Mouse (Mus musculus) liver, embryonic 16.5 days (tissue): ENCODE results near the gene Fsip2. TPM values are rescaled to one million over a fixed set of nuclear protein-coding genes. Genes with fewer than 3 reads are reported as not detected.

Experiments
- ATAC-seq: fragments of 200-750 bp; cut with Nextera tagmentation; 2 replicates; pipeline ENCODE4 v1.8.0; 2017; ENCODE audit warnings: low read depth, mild to moderate bottlenecking, moderate number of reproducible peaks, moderate library complexity
- H3K27ac ChIP-seq: fragments of 300-500 bp; sonication (generic); 2 replicates; pipeline ENCODE4 v1.5.1; 2014; ENCODE audit warnings: mild to moderate bottlenecking, low read length
- H3K27me3 ChIP-seq: fragments of 300-500 bp; sonication (generic); 2 replicates; pipeline ENCODE4 v1.6.1; 2014; ENCODE audit warnings: low read depth, low read length, mixed read lengths; ENCODE audit not compliant: control insufficient read depth, insufficient read depth
- H3K36me3 ChIP-seq: fragments of 300-500 bp; sonication (generic); 2 replicates; pipeline ENCODE4 v1.6.1; 2014; ENCODE audit warnings: mild to moderate bottlenecking; ENCODE audit not compliant: control insufficient read depth, insufficient read depth
- H3K4me1 ChIP-seq: fragments of 300-500 bp; sonication (generic); 2 replicates; pipeline ENCODE4 v1.6.1; 2014; ENCODE audit warnings: low read depth, low read length, mixed read lengths; ENCODE audit not compliant: control insufficient read depth
- H3K4me2 ChIP-seq: fragments of 300-500 bp; sonication (generic); 2 replicates; pipeline ENCODE4 v1.6.1; 2014; ENCODE audit warnings: low read depth, low read length, mixed read lengths
- H3K4me3 ChIP-seq: fragments of 300-500 bp; sonication (generic); 2 replicates; pipeline ENCODE4 v1.5.1; 2014; ENCODE audit warnings: low read depth, mild to moderate bottlenecking, low read length
- H3K9ac ChIP-seq: fragments of 300-500 bp; sonication (generic); 2 replicates; pipeline ENCODE4 v1.6.1; 2014; ENCODE audit warnings: low read depth, low read length
- H3K9me3 ChIP-seq: fragments of 300-500 bp; sonication (generic); replicated peaks from 2 replicates; pipeline ENCODE4 v1.6.1; 2016; ENCODE audit warnings: low read length; ENCODE audit not compliant: control insufficient read depth
- WGBS: fragments of 180-500 bp; shearing (Covaris S2); extraction: QIAGEN DNeasy Blood & Tissue Kit; methylation state at CpG from one replicate; pipeline ENCODE4 v1.1.7; 2014; ENCODE audit not compliant: insufficient replicate concordance; 5-methylcytosine and 5-hydroxymethylcytosine counted together
- polyA plus RNA-seq: library from polyadenylated mRNA; unstranded; fragments of >200 nt; fragmentation: Nextera tagmentation; extraction: Ambion mirVana; gene quantifications from 2 replicates; pipeline ENCODE4 v1.2.1, GENCODE M21; 2015

Gene Fsip2
- polyA plus RNA-seq, result not detected in 2 replicates

GRCm38 (mm10) chr2:82943472-82943871, at the start of gene Fsip2:
Gene Fsip2 (plus strand): TSS chr2:82943634.
- Histone ChIP-seq H3K4me3 (no peak within 1 kb of the TSS), H3K4me2 (no peak within 1 kb of the TSS), H3K9me3 (no peaks in the 10 kb centered on the region; the same call in 1 of the 2 replicates), H3K36me3 (no peaks in the 10 kb centered on the region), H3K27ac (no peak within 1 kb of the TSS), H3K9ac (no peak within 1 kb of the TSS), H3K27me3 (no peaks in the 10 kb centered on the region), H3K4me1 (no peaks in the 10 kb centered on the region)
- ATAC-seq, result no peak
- 80% methylated on average over 17 of the region's 17 CpGs for WGBS

GRCm38 (mm10) chr2:82963443-82963842, 20.0 kb downstream of the Fsip2 start:
- no peak overlapping the region for H3K4me2 ChIP-seq
- H3K27ac ChIP-seq, result no peak overlapping the region
- ATAC-seq, result no peak
- H3K9ac ChIP-seq, result no peak overlapping the region
- H3K4me1 ChIP-seq, result no peaks in the 10 kb centered on the region
- no peaks in the 10 kb centered on the region for H3K27me3 ChIP-seq
- H3K4me3 ChIP-seq, result no peak overlapping the region
- no peaks in the 10 kb centered on the region for H3K36me3 ChIP-seq
- H3K9me3 ChIP-seq, result no peaks in the 10 kb centered on the region
- WGBS, result 66% methylated on average over 3 of the region's 3 CpGs

- 68% methylated on average over 7 of the region's 7 CpGs for WGBS
- H3K9ac ChIP-seq, result no peak overlapping the region
- H3K27me3 ChIP-seq, result no peaks in the 10 kb centered on the region
- no peak for ATAC-seq
- H3K4me2 ChIP-seq, result no peak overlapping the region
- H3K4me3 ChIP-seq, result no peak overlapping the region
- no peaks in the 10 kb centered on the region for H3K4me1 ChIP-seq
- H3K9me3 ChIP-seq, result no peaks in the 10 kb centered on the region
- no peaks in the 10 kb centered on the region for H3K36me3 ChIP-seq
- no peak overlapping the region for H3K27ac ChIP-seq
Measured at GRCm38 (mm10) chr2:83025853-83026252, 82.4 kb downstream of the Fsip2 start.

GRCm38 (mm10) chr2:83052914-83053690, 109.7 kb downstream of the Fsip2 start:
- Histone ChIP-seq H3K27ac (no peak overlapping the region), H3K4me1 (no peaks in the 10 kb centered on the region), H3K9me3 (no peaks in the 10 kb centered on the region), H3K27me3 (no peaks in the 10 kb centered on the region), H3K36me3 (no peaks in the 10 kb centered on the region), H3K9ac (no peak overlapping the region), H3K4me2 (no peak overlapping the region), H3K4me3 (no peak overlapping the region)
- no peak for ATAC-seq
- WGBS, result 50% methylated on average over 5 of the region's 5 CpGs
